Mouse (Mus musculus): ENCODE results near the gene Tor3a. TPM values are rescaled to one million over a fixed set of nuclear protein-coding genes. Genes with fewer than 3 reads are reported as not detected.

Tor3a gene
- polyA plus RNA-seq, 1 experiment from 2014 or later: 10.0 TPM

GRCm38 (mm10) chr1:156605940-156606339, 68.2 kb downstream of the Tor3a start:
- H3K4me2 ChIP-seq (ENCODE audit: low read depth, low read length): no peak overlapping the region
- H3K9ac ChIP-seq (ENCODE audit: low read depth, low read length): no peak overlapping the region
- DNase-seq (ENCODE audit: low spot score): no peak
- no peaks in the 10 kb centered on the region for H3K27me3 ChIP-seq (replicated peaks; ENCODE audit: control insufficient read depth, insufficient read depth, low read length)
- WGBS: 80% methylated on average over 2 of the region's 2 CpGs
- H3K4me1 ChIP-seq (ENCODE audit: control insufficient read depth, insufficient read depth, low read length): no peaks in the 10 kb centered on the region
- no peak for ATAC-seq (ENCODE audit: low read depth)
- H3K36me3 ChIP-seq (ENCODE audit: control insufficient read depth, insufficient read depth, low read length): no peaks in the 10 kb centered on the region
- H3K4me3 ChIP-seq (ENCODE audit: low read depth, low read length): no peak overlapping the region
- H3K9me3 ChIP-seq (ENCODE audit: control insufficient read depth, low read length): no peaks in the 10 kb centered on the region
- no peak overlapping the region for H3K27ac ChIP-seq (replicated peaks; ENCODE audit: low read depth, low read length)

DNA sequence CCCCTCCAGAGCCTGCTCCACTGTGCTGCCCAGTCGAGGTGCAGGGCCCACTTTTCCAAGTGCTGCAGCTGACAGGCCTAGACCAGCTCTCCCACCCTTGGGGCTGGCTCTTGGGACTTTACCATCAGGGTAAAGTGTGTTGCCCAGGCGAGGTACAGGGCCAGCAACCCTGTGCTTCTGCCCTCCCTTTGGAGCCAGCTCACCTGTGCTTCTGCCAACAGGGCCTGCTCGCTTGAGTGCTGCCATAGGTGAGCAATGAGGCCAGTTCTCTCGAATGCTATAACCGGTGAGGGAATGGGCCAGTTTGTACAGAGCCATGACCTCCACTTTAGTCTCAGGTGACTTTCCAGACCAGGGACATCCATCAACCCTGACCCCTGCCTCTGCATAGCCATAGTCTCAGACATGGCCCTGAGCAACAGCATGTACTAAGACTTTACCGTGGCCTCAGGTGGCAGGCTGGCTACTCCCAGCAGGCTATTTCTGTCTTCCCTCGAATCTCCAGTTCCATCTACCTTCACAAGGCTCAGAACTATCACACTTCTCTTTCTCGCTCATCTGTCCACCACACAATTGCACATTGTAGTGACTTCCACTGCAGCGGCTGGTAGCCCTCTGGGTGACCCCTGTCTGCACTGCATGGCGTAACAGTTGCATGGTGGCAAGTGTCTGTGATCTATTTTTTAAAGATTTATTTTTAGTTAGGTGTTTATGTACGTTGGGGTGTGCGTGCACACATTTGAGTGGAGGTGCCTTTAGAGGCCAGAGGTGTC, 68.9 kb downstream of the Tor3a start:
- whole genome bisulfite sequencing: 74% methylated on average over 12 of the region's 12 CpGs
- DNase-seq (ENCODE audit: low spot score): no peak
- ATAC-seq (ENCODE audit: low read depth): no peak
- Histone ChIP-seq H3K4me3 (ENCODE audit: low read depth, low read length) (no peak overlapping the region), H3K27me3 (replicated peaks; ENCODE audit: control insufficient read depth, insufficient read depth, low read length) (no peaks in the 10 kb centered on the region), H3K27ac (replicated peaks; ENCODE audit: low read depth, low read length) (no peak overlapping the region), H3K36me3 (ENCODE audit: control insufficient read depth, insufficient read depth, low read length) (no peaks in the 10 kb centered on the region), H3K9me3 (ENCODE audit: control insufficient read depth, low read length) (no peaks in the 10 kb centered on the region), H3K4me2 (ENCODE audit: low read depth, low read length) (no peak overlapping the region), H3K4me1 (ENCODE audit: control insufficient read depth, insufficient read depth, low read length) (no peaks in the 10 kb centered on the region), H3K9ac (ENCODE audit: low read depth, low read length) (no peak overlapping the region)

Other genes starting within 250 kb of the Tor3a start
- 21.8 and 22.0 TPM in 2 replicates for gene Soat1, start 200.0 kb downstream of the Tor3a start, polyA plus RNA-seq (2014; fragmentation: Nextera tagmentation; extraction: Ambion mirVana)
- gene Gm10031, start 150.3 kb downstream of the Tor3a start, polyA plus RNA-seq (2014; fragmentation: Nextera tagmentation; extraction: Ambion mirVana): 0.57 and 0.98 TPM in 2 replicates
- 5.4 and 5.5 TPM in 2 replicates for gene Abl2, start 115.6 kb downstream of the Tor3a start, polyA plus RNA-seq (2014; fragmentation: Nextera tagmentation; extraction: Ambion mirVana)
- gene Fam20b, start 44.7 kb upstream of the Tor3a start, polyA plus RNA-seq (2014; fragmentation: Nextera tagmentation; extraction: Ambion mirVana): 30.0 and 31.1 TPM in 2 replicates
- 72.0 TPM in 2 replicates for gene Angptl1, start 164.2 kb upstream of the Tor3a start, polyA plus RNA-seq (2014; fragmentation: Nextera tagmentation; extraction: Ambion mirVana)